Mouse (Mus musculus) cerebellum, adult 2 months (tissue): ENCODE measurements around the gene Ppfia2.

Experiments used
- CTCF ChIP-seq: fragments of 200-500 bp; IDR thresholded peaks from 2 replicates; pipeline ENCODE4 v1.5.1; 2011; ENCODE audit warnings: low read depth, mild to moderate bottlenecking, control low read depth, low read length, moderate library complexity, borderline replicate concordance; ENCODE audit not compliant: insufficient read depth
- POLR2A ChIP-seq: fragments of 200-500 bp; IDR thresholded peaks from 2 replicates; pipeline ENCODE4 v1.6.1; 2011; ENCODE audit warnings: low read length, control low read depth, borderline replicate concordance; ENCODE audit not compliant: insufficient read depth

DNA sequence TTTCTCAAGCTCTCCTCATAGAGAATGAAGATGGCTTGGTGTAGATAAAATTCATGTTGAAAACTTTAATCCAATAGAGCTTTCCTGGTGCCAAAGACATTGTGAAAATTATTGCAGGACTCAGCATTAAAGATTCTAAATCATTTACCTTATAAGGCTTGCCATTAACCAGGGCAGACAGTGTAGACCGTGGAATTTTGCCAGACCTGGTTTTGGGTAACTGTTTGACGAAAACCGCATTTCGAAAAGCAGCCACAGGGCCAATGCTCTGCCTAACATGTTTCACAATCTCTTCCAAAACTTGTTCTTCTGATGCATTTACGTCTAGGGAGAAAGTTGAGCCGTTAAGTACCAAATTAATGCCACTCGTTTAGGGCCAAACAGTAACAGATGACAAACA is 466.9 kb downstream of the Ppfia2 start:
- TF ChIP-seq CTCF = no peak
- no peak for TF ChIP-seq POLR2A
